Mouse (Mus musculus) limb, embryonic 10.5 days (tissue): Measurements from ENCODE around the gene Fabp7. TPM values are rescaled to one million over a fixed set of nuclear protein-coding genes. Genes with fewer than 3 reads are reported as not detected.

Source experiments
- DNase-seq: peaks from one replicate; pipeline ENCODE4 v3.0.0-alpha.2; 2017; ENCODE audit warnings: low spot score
- H3K27ac ChIP-seq: fragments of 300-500 bp; sonication (generic); 2 replicates; pipeline ENCODE4 v1.5.1; 2016; ENCODE audit warnings: mild to moderate bottlenecking
- H3K27me3 ChIP-seq: fragments of 300-500 bp; sonication (generic); 2 replicates; pipeline ENCODE4 v1.6.1; 2016; ENCODE audit warnings: low read depth, mild to moderate bottlenecking; ENCODE audit not compliant: poor library complexity, severe bottlenecking
- H3K36me3 ChIP-seq: fragments of 300-500 bp; sonication (generic); 2 replicates; pipeline ENCODE4 v1.6.1; 2016; ENCODE audit warnings: mild to moderate bottlenecking, moderate library complexity
- H3K4me1 ChIP-seq: fragments of 300-500 bp; sonication (generic); 2 replicates; pipeline ENCODE4 v1.6.1; 2016
- H3K4me3 ChIP-seq: fragments of 300-500 bp; sonication (generic); 2 replicates; pipeline ENCODE4 v1.5.1; 2016; ENCODE audit warnings: mild to moderate bottlenecking, moderate library complexity
- H3K9me3 ChIP-seq: fragments of 300-500 bp; sonication (generic); replicated peaks from 2 replicates; pipeline ENCODE4 v1.6.1; 2016; ENCODE audit warnings: mild to moderate bottlenecking
- WGBS: fragments of 180-500 bp; shearing (Covaris S2); methylation state at CpG from one replicate; pipeline ENCODE4 v1.1.7; 2016; 5-methylcytosine and 5-hydroxymethylcytosine counted together
- polyA plus RNA-seq: library from polyadenylated mRNA; unstranded; fragments of >200 nt; fragmentation: Nextera tagmentation; extraction: Ambion mirVana; gene quantifications from 2 replicates; pipeline ENCODE4 v1.2.1, GENCODE M21; 2016

The Fabp7 gene
- polyA plus RNA-seq, 1 experiment from 2014 or later: 0.55 TPM

DNA sequence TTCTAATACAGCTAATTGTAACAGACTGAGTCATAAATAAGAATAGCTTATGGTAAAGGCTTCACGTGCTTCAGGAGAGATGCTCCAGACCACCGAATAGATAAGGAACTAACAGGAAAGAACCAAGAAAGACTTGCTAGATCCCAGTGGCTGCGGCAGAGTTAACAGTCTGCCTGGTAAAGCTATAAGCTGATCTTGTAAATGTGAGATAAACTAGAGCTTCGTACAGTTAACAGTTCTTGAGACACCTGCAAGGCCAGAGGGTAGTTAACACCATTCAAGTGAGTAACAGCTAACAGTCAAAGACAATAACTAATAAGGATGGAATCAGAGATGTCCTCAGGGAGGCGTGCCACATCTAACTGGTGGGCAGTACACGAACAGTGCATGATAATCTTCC is 31.2 kb downstream of the Fabp7 start:
- H3K9me3 ChIP-seq: no peaks in the 10 kb centered on the region
- no peaks in the 10 kb centered on the region for H3K36me3 ChIP-seq
- no peaks in the 10 kb centered on the region for H3K4me1 ChIP-seq
- no peak overlapping the region for H3K4me3 ChIP-seq
- 87% methylated on average over 6 of the region's 6 CpGs for WGBS
- H3K27me3 ChIP-seq: no peaks in the 10 kb centered on the region
- DNase-seq: no peak
- H3K27ac ChIP-seq: no peak overlapping the region

- Histone ChIP-seq H3K36me3 (no peaks in the 10 kb centered on the region), H3K27ac (no peak overlapping the region), H3K9me3 (no peaks in the 10 kb centered on the region), H3K4me1 (no peaks in the 10 kb centered on the region), H3K4me3 (no peak overlapping the region), H3K27me3 (no peaks in the 10 kb centered on the region)
- 96% methylated on average over 2 of the region's 2 CpGs for WGBS
- no peak for DNase-seq
These were observed 34.5 kb downstream of the Fabp7 start for GRCm38 (mm10) chr10:57819209-57819608.

DNA sequence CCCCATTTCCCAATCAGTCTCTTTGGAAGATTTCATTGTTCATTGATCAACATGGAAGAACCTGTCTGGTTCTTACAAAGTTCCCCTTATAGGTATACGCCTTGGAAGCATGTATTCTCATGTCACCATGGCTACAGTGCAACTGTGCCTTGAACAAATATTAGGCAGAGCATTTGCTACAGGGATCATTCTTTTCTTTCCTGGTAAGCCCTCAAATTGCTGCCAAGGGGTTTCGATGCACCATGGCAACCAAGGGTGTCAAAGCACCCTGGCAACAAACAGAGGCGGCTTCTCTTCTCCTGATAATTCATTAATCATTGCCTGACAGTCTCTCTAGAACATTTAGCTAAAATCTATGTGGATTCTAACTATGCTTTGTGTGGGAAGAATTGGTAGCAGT is 37.8 kb downstream of the Fabp7 start:
- Histone ChIP-seq H3K9me3 (no peaks in the 10 kb centered on the region), H3K27ac (no peak overlapping the region), H3K27me3 (no peaks in the 10 kb centered on the region), H3K36me3 (no peaks in the 10 kb centered on the region), H3K4me1 (no peaks in the 10 kb centered on the region), H3K4me3 (no peak overlapping the region)
- 52% methylated on average over 3 of the region's 3 CpGs for WGBS
- DNase-seq: no peak

DNA sequence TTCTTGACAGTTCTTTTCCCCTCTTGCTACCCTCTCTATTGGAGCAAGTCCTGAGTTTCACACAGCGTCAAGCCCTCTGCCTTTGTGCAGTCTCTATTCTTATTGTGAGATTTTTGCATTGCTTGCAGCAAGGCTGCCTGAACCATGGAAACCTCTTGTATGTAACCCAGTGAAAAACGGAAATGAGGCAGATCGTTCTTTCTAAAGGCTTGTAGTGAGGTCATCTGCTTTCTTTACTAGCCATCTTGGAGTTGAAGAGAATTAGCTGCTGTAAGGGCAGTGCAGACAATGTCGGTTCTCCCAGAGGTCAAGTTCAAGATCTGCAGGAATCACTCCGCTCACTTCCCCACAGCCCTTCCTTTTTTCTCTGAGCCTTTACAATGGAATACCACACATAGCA is 44.0 kb downstream of the Fabp7 start:
- Histone ChIP-seq H3K27me3 (no peaks in the 10 kb centered on the region), H3K4me1 (no peaks in the 10 kb centered on the region), H3K27ac (no peak overlapping the region), H3K9me3 (no peaks in the 10 kb centered on the region), H3K36me3 (no peaks in the 10 kb centered on the region), H3K4me3 (no peak overlapping the region)
- no peak for DNase-seq
- WGBS: 85% methylated on average over 5 of the region's 5 CpGs

DNA sequence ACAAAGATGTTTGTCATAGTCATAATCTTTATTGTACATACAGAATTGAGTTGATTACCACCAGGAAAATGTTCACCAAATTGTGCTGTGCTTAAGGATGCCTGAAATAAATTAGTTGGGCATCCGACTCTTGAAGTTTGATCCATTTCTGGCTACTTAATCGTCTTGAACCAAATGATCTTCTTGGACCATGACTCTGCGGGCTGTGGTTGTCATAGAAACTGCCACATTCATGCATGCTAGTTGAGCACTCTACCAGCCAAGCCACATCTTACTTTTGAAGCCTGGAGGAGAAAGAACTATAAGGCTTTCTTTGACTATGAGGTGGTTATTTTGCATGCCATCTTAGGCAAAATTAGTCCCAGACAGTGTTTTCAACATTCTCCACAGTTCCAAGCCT is 44.9 kb downstream of the Fabp7 start:
- no peaks in the 10 kb centered on the region for H3K4me1 ChIP-seq
- H3K36me3 ChIP-seq: no peaks in the 10 kb centered on the region
- no peak overlapping the region for H3K27ac ChIP-seq
- DNase-seq: no peak
- WGBS: 88% methylated on average over 3 of the region's 3 CpGs
- H3K9me3 ChIP-seq: no peaks in the 10 kb centered on the region
- H3K4me3 ChIP-seq: no peak overlapping the region
- no peaks in the 10 kb centered on the region for H3K27me3 ChIP-seq

DNA sequence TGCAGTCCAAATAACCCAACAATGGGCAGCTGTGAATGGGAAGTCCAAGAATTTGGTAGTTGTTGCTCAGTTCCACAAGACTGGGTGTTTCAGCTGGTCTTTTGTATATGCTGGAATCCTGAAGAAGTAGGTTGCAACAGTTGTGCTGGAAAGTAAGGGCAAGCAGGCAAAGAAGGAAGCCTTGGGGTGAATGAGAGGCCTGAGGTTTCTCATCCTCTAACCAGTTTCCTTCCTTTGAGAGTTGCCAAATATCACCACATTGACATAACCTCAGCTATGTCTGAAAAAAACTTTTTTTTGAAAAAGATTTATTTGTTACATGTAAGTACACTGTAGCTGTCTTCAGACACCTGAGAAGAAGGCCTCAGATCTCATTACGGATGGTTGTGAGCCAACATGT is 50.4 kb downstream of the Fabp7 start:
- Histone ChIP-seq H3K4me1 (no peaks in the 10 kb centered on the region), H3K4me3 (no peak overlapping the region), H3K9me3 (no peaks in the 10 kb centered on the region), H3K36me3 (no peaks in the 10 kb centered on the region), H3K27me3 (no peaks in the 10 kb centered on the region), H3K27ac (no peak overlapping the region)
- WGBS: 95% methylated on average over 1 of the region's 1 CpGs
- DNase-seq: no peak

DNA sequence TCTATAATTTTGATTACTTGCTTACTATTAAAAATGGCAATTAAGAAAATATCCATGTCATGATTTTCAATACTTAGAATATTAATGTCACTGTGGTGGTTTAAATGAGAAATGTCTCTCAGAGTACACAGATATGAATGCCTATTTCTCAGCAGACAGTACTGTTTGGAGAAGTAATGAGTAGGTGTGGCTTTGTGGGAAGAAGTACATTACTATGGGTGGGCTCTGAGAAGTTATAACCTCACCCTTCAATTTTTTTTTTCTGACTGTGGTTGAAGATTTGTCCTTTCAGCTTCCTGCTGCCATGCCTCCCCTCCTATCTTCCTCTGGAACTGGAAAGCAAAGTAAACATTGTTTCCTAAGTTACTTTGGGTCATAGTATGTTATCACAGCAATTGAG is 51.3 kb downstream of the Fabp7 start:
- no peak overlapping the region for H3K27ac ChIP-seq

More for the DNA sequence above, 51.3 kb downstream of the Fabp7 start:
- no peaks in the 10 kb centered on the region for H3K9me3 ChIP-seq
- H3K27me3 ChIP-seq: no peaks in the 10 kb centered on the region
- no peak overlapping the region for H3K4me3 ChIP-seq
- no peaks in the 10 kb centered on the region for H3K4me1 ChIP-seq
- no peaks in the 10 kb centered on the region for H3K36me3 ChIP-seq
- DNase-seq: no peak

Other genes with a start within 250 kb of the Fabp7 start
- gene Pkib, start 152.9 kb upstream of the Fabp7 start, polyA plus RNA-seq: 0.30 TPM in 1 of 2 replicates, not detected in the other
- gene Smpdl3a, start 9.5 kb downstream of the Fabp7 start, polyA plus RNA-seq: 3.2 and 5.1 TPM in 2 replicates